Mouse (Mus musculus) embryonic facial prominence, embryonic 14.5 days (tissue): ENCODE data around the gene Tanc2. TPM values are rescaled to one million over a fixed set of nuclear protein-coding genes. Genes with fewer than 3 reads are reported as not detected.
A peak's percentile ranks its signal among the peaks of the same experiment; 100 is the strongest.

Experiments
- ATAC-seq: fragments of 200-750 bp; cut with Nextera tagmentation; 2 replicates; pipeline ENCODE4 v1.8.0; 2017; ENCODE audit warnings: low read depth, moderate number of reproducible peaks, moderate TSS enrichment
- DNase-seq: peaks from one replicate; pipeline ENCODE4 v3.0.0-alpha.2; 2015; ENCODE audit warnings: low spot score
- H3K27ac ChIP-seq: fragments of 300-500 bp; sonication (generic); replicated peaks from 2 replicates; pipeline ENCODE4 v1.5.1; 2014; ENCODE audit warnings: low read depth, mild to moderate bottlenecking, low read length, moderate library complexity
- H3K27me3 ChIP-seq: fragments of 300-500 bp; sonication (generic); replicated peaks from 2 replicates; pipeline ENCODE4 v1.6.1; 2014; ENCODE audit warnings: low read length; ENCODE audit not compliant: control insufficient read depth, insufficient read depth
- H3K36me3 ChIP-seq: fragments of 300-500 bp; sonication (generic); 2 replicates; pipeline ENCODE4 v1.6.1; 2014; ENCODE audit warnings: low read length, mixed read lengths; ENCODE audit not compliant: control insufficient read depth, insufficient read depth
- H3K4me1 ChIP-seq: fragments of 300-500 bp; sonication (generic); 2 replicates; pipeline ENCODE4 v1.6.1; 2014; ENCODE audit warnings: antibody characterized with exemption, low read length; ENCODE audit not compliant: control insufficient read depth, insufficient read depth
- H3K4me2 ChIP-seq: fragments of 300-500 bp; sonication (generic); 2 replicates; pipeline ENCODE4 v1.6.1; 2014; ENCODE audit warnings: low read depth, mild to moderate bottlenecking, low read length, moderate library complexity, mixed read lengths
- H3K4me3 ChIP-seq: fragments of 300-500 bp; sonication (generic); 2 replicates; pipeline ENCODE4 v1.5.1; 2014; ENCODE audit warnings: low read depth, mild to moderate bottlenecking, low read length
- H3K9ac ChIP-seq: fragments of 300-500 bp; sonication (generic); 2 replicates; pipeline ENCODE4 v1.6.1; 2014; ENCODE audit warnings: low read depth, mild to moderate bottlenecking, low read length, moderate library complexity, mixed read lengths
- H3K9me3 ChIP-seq: fragments of 300-500 bp; sonication (generic); 2 replicates; pipeline ENCODE4 v1.6.1; 2016; ENCODE audit warnings: low read length; ENCODE audit not compliant: control insufficient read depth
- WGBS: fragments of 180-500 bp; shearing (Covaris S2); extraction: QIAGEN DNeasy Blood & Tissue Kit; methylation state at CpG from one replicate; pipeline ENCODE4 v1.1.7; 2014; 5-methylcytosine and 5-hydroxymethylcytosine counted together
- polyA plus RNA-seq: library from polyadenylated mRNA; unstranded; fragments of >200 nt; fragmentation: Nextera tagmentation; extraction: Ambion mirVana; gene quantifications from 2 replicates; pipeline ENCODE4 v1.2.1, GENCODE M21; 2014

The Tanc2 gene
- polyA plus RNA-seq, 1 experiment from 2014 or later: 13.7 TPM

- DNase-seq: peak; percentile 74
- peak overlapping the region; percentile 35 for H3K4me2 ChIP-seq
- H3K27me3 ChIP-seq: no peaks in the 10 kb centered on the region
- H3K9me3 ChIP-seq: no peaks in the 10 kb centered on the region
- H3K4me3 ChIP-seq: 0 out of 2 replicates have a peak overlapping the region, but pooled peaks have one; percentile 11
- peak; percentile 63; the same call in 1 of the 2 replicates for ATAC-seq
- peak overlapping the region; percentile 80 for H3K27ac ChIP-seq
- WGBS: 16% methylated on average over 7 of the region's 7 CpGs
- H3K36me3 ChIP-seq: no peaks in the 10 kb centered on the region
- peaks cover 21% of the 10 kb centered on the region; the same call in 1 of the 2 replicates for H3K4me1 ChIP-seq
- H3K9ac ChIP-seq: peak overlapping the region; percentile 42; the same call in 1 of the 2 replicates
Measured at GRCm38 (mm10) chr11:105758561-105759203, 168.9 kb downstream of the Tanc2 start.

GRCm38 (mm10) chr11:105759413-105759812, 169.6 kb downstream of the Tanc2 start:
- Histone ChIP-seq H3K4me2 (peak overlapping the region; percentile 35), H3K27me3 (no peaks in the 10 kb centered on the region), H3K27ac (peak overlapping the region; percentile 80; the same call in 1 of the 2 replicates), H3K9me3 (no peaks in the 10 kb centered on the region), H3K36me3 (no peaks in the 10 kb centered on the region), H3K9ac (no peak overlapping the region), H3K4me1 (peaks cover 21% of the 10 kb centered on the region; the same call in 1 of the 2 replicates), H3K4me3 (no peak overlapping the region)
- DNase-seq (peak; percentile 16), ATAC-seq (no peak)
- WGBS: 50% methylated on average over 2 of the region's 2 CpGs

GRCm38 (mm10) chr11:105760346-105760745, 170.6 kb downstream of the Tanc2 start:
- Histone ChIP-seq H3K9ac (no peak overlapping the region), H3K4me3 (no peak overlapping the region), H3K27me3 (no peaks in the 10 kb centered on the region), H3K36me3 (no peaks in the 10 kb centered on the region), H3K27ac (peak overlapping the region; percentile 39), H3K4me2 (peak overlapping the region; percentile 5), H3K9me3 (no peaks in the 10 kb centered on the region), H3K4me1 (peaks cover 21% of the 10 kb centered on the region; the same call in 1 of the 2 replicates)
- DNase-seq (peak; percentile 46), ATAC-seq (no peak)
- 23% methylated on average over 4 of the region's 4 CpGs for WGBS

- Histone ChIP-seq H3K4me1 (no peaks in the 10 kb centered on the region), H3K9me3 (no peaks in the 10 kb centered on the region), H3K4me2 (no peak overlapping the region), H3K36me3 (peaks cover 4% of the 10 kb centered on the region), H3K27me3 (no peaks in the 10 kb centered on the region), H3K9ac (no peak overlapping the region), H3K27ac (no peak overlapping the region), H3K4me3 (no peak overlapping the region)
- DNase-seq (no peak), ATAC-seq (no peak)
Measured at GRCm38 (mm10) chr11:105777802-105778201, 188.0 kb downstream of the Tanc2 start.

- Histone ChIP-seq H3K4me2 (no peak overlapping the region), H3K36me3 (no peaks in the 10 kb centered on the region), H3K9me3 (0 out of 2 replicates have a peak, but pooled peaks cover 8% of the 10 kb centered on the region), H3K4me3 (no peak overlapping the region), H3K27me3 (no peaks in the 10 kb centered on the region), H3K4me1 (no peaks in the 10 kb centered on the region), H3K9ac (no peak overlapping the region), H3K27ac (no peak overlapping the region)
- no peak for ATAC-seq
- DNase-seq: no peak
Measured at GRCm38 (mm10) chr11:105792501-105792900, 202.7 kb downstream of the Tanc2 start.

- Histone ChIP-seq H3K27ac (no peak overlapping the region), H3K9ac (no peak overlapping the region), H3K4me3 (no peak overlapping the region), H3K4me2 (no peak overlapping the region), H3K27me3 (no peaks in the 10 kb centered on the region), H3K36me3 (0 out of 2 replicates have a peak, but pooled peaks cover 2% of the 10 kb centered on the region), H3K4me1 (no peaks in the 10 kb centered on the region), H3K9me3 (no peaks in the 10 kb centered on the region)
- no peak for ATAC-seq
- WGBS: 82% methylated on average over 3 of the region's 3 CpGs
- DNase-seq: no peak
Measured at GRCm38 (mm10) chr11:105803686-105804085, 213.9 kb downstream of the Tanc2 start.

- no peaks in the 10 kb centered on the region for H3K4me1 ChIP-seq
- ATAC-seq (no peak), DNase-seq (peak; percentile 11)
- H3K27me3 ChIP-seq: no peaks in the 10 kb centered on the region
- H3K9me3 ChIP-seq: no peaks in the 10 kb centered on the region
- no peaks in the 10 kb centered on the region for H3K36me3 ChIP-seq
- WGBS: 56% methylated on average over 3 of the region's 3 CpGs
- no peak overlapping the region for H3K9ac ChIP-seq
- H3K4me3 ChIP-seq: no peak overlapping the region
- H3K4me2 ChIP-seq: no peak overlapping the region
- no peak overlapping the region for H3K27ac ChIP-seq
Measured at GRCm38 (mm10) chr11:105804776-105805175, 215.0 kb downstream of the Tanc2 start.

GRCm38 (mm10) chr11:105807103-105807502, 217.3 kb downstream of the Tanc2 start:
- no peak overlapping the region for H3K4me2 ChIP-seq
- H3K9me3 ChIP-seq: no peaks in the 10 kb centered on the region
- H3K36me3 ChIP-seq: no peaks in the 10 kb centered on the region
- H3K9ac ChIP-seq: no peak overlapping the region
- H3K4me1 ChIP-seq: no peaks in the 10 kb centered on the region
- 87% methylated on average over 5 of the region's 5 CpGs for WGBS
- DNase-seq: no peak
- no peak overlapping the region for H3K27ac ChIP-seq
- no peaks in the 10 kb centered on the region for H3K27me3 ChIP-seq
- ATAC-seq: no peak
- H3K4me3 ChIP-seq: no peak overlapping the region

- Histone ChIP-seq H3K27ac (no peak overlapping the region), H3K9ac (no peak overlapping the region), H3K27me3 (no peaks in the 10 kb centered on the region), H3K4me3 (no peak overlapping the region), H3K9me3 (no peaks in the 10 kb centered on the region), H3K36me3 (no peaks in the 10 kb centered on the region), H3K4me1 (no peaks in the 10 kb centered on the region), H3K4me2 (no peak overlapping the region)
- DNase-seq (no peak), ATAC-seq (no peak)
- 76% methylated on average over 1 of the region's 1 CpGs for WGBS
Measured at GRCm38 (mm10) chr11:105823246-105823645, 233.5 kb downstream of the Tanc2 start.
